Mouse (Mus musculus) bone marrow, adult 2 months (tissue): ENCODE results near the gene Mycbpap.

ENCODE experiments used
- CTCF ChIP-seq: fragments of 200-500 bp; IDR thresholded peaks from 2 replicates; pipeline ENCODE4 v1.5.1; 2011; ENCODE audit warnings: low read length, control low read depth; ENCODE audit not compliant: control insufficient read depth, insufficient read depth
- POLR2A ChIP-seq: fragments of 200-500 bp; IDR thresholded peaks from 2 replicates; pipeline ENCODE4 v1.6.1; 2011; ENCODE audit warnings: low read depth, mild to moderate bottlenecking, control low read depth, low read length, borderline replicate concordance; ENCODE audit not compliant: control insufficient read depth

DNA sequence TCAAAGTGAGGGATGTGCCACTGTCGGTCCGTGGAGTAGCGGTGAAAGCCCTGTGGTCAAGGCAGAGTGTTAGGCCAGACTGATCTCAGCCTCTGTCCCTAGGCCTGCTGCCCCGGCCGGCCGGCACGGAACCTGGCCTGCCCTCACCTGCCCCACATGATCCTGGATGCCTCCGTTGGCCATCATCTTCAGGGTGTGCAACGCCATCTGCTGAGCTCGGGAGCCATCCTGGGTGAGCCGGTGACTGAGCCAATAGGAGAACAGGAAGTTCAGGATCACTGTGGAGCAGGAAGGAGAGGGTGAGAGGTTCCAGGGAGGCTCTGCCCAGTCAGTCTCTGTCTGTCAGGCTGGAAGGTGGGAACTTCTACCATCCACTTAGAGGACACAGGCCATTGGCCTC is 38.1 kb downstream of the Mycbpap start:
- TF ChIP-seq POLR2A: no peak
- no peak for TF ChIP-seq CTCF
